Mouse (Mus musculus) spleen, adult 2 months (tissue): ENCODE results near the gene Adam17.

Experiments used
- CTCF ChIP-seq: fragments of 200-500 bp; IDR thresholded peaks from 2 replicates; pipeline ENCODE4 v1.5.1; 2011; ENCODE audit warnings: mild to moderate bottlenecking, inconsistent platforms; ENCODE audit not compliant: insufficient read depth, insufficient read length, insufficient replicate concordance; ENCODE audit errors: extremely low read depth
- POLR2A ChIP-seq: fragments of 200-500 bp; IDR thresholded peaks from 2 replicates; pipeline ENCODE4 v1.6.1; 2011; ENCODE audit warnings: low read depth, low read length, inconsistent platforms

DNA sequence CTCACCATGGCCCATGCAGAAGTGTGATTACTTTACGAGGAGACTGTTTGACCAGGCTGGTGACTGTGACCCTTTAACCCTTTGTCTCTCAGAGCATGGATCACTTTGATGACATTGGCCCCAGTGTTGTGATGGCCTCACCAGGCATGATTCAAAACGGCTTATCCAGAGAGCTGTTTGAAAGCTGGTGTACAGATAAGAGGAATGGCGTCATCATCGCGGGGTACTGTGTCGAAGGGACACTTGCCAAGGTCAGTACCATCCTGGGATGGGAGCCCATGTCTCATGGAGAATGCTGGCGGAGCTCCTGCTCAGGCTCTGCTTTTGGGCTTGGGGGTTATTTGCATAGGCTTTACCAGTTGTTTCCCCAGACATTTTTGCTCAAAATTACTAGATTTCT lies 72.1 kb downstream of the Adam17 start:
- TF ChIP-seq POLR2A (no peak), CTCF (no peak)
